Mouse (Mus musculus) megakaryocyte-erythroid progenitor cell, adult 5-6 weeks (primary cell): ENCODE measurements around the gene Cuedc1. TPM values are rescaled to one million over a fixed set of nuclear protein-coding genes. Genes with fewer than 3 reads are reported as not detected.

Source experiments
- ATAC-seq: replicated peaks from 2 replicates; pipeline ENCODE4 v1.8.0; 2016; ENCODE audit warnings: mild to moderate bottlenecking, inconsistent platforms; ENCODE audit not compliant: severe bottlenecking, poor library complexity, low FRiP score, low TSS enrichment
- total RNA-seq, 2 experiments: library from RNA; stranded (forward) in 1 of 2; stranded (reverse) in 1 of 2; fragments of 200-1000, 215-1000 nt in 1 of 2; fragments of >200 nt in 1 of 2; fragmentation: Nextera tagmentation in 1 of 2; gene quantifications; 2 replicates each; pipeline ENCODE4 v1.2.3; 2014 to 2017

The Cuedc1 gene
- total RNA-seq, 2 experiments from 2014 or later, result 0.19 to 2.3 TPM

DNA sequence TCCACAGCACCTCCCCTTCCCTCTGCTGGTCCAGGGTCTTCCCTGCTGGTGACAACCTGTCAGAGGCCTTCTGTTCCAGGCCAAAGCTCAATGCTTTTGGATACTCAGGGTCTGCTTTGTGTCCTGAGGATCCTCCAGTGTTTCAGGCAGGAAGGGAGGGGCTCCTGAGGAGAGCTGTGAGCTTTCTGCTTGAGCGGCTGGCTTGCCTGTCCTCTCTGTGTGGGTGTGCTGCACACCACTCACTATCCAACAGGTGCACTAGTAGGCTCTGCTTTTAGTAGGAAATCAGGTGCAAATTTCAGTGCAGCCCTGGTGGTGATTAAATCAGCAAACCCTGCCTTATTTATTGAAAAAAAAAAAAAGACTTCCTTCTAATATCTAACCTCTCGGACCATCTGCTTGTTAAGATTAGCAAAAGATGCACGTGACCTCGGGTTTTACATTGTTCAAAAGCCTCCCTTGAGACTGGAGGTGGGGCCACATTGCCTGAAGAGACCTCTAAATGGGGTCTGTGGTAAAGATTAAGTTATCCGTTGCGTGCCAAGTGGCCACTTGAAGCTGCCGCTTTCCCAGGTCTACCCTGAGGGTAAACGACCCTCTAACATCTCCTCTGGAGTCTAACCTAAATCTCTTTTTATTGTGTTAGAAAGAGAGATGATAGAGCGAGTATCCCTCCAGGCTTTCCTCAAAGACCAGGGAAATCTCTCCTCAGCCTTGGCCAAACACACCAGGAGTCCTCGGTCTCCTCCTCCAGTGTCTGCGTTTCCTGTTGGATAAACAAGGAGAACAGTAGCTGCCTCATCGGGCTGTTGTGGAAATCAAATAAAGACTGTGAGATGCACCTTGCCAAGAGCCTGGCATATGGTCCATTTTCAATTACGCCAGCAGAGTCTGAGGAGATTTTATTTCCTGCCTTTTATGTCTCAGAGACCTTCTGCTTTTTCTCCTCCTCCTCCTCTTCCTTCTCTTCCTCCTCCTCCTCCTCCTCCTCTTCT is 42.5 kb downstream of the Cuedc1 start:
- peak; percentile 61 for ATAC-seq

GRCm38 (mm10) chr11:88142362-88142761 is 44.5 kb downstream of the Cuedc1 start:
- no peak for ATAC-seq

DNA sequence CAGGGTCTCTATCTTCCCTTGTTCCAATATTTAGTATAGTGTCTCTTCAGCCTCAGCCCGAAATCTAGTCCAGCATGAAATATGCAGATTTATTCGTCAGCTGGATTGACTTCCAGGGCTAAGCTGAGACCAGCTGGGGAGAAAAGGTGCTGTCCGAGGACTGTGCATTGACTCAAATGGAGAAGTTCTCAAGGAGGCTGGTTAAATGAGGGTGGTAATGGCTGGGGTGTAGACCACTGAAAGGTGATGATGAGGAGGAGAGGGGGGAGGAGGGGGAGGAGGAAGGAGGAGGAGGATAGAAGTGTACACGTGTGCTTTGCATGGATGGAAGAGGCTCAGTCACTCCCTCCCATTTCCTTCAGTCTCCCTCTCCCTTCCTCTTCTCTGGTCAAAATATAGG is 46.2 kb downstream of the Cuedc1 start:
- no peak for ATAC-seq

DNA sequence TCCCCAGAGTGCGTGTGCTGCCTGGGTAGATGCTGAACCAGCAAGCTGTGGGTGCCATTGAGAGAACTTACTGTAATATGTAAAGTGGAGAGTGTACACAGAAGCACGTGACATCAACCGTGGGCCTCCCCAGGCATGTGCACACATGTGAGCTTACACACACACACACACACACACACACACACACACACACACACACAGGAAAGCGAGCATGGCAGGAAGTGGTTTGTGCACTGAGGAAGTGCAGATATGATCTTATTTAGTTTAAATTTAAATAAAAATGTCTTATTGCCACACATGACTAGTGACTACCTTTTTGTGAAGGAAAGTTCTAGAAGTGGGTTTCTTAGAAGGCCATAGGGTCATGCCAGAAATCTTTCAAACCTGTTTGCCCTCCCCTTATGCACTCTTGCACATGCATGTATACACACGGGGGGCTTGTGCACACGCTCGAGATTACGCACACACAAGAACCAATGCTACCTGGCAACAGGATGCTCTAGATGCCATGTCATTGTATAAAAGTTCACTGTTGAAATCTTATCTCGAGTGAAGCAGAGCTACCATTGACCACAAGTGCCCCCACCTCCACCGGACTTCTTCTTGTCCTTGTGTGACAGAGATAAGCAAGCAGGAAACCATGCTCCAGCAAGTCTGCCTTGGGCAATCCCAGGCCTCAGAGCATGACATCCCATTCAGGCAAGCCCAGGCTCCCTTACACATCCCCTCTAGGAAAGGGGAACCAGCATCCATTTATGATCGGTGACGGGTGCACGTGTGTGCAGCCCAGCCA is 47.6 kb downstream of the Cuedc1 start:
- ATAC-seq, result peak; percentile 43

DNA sequence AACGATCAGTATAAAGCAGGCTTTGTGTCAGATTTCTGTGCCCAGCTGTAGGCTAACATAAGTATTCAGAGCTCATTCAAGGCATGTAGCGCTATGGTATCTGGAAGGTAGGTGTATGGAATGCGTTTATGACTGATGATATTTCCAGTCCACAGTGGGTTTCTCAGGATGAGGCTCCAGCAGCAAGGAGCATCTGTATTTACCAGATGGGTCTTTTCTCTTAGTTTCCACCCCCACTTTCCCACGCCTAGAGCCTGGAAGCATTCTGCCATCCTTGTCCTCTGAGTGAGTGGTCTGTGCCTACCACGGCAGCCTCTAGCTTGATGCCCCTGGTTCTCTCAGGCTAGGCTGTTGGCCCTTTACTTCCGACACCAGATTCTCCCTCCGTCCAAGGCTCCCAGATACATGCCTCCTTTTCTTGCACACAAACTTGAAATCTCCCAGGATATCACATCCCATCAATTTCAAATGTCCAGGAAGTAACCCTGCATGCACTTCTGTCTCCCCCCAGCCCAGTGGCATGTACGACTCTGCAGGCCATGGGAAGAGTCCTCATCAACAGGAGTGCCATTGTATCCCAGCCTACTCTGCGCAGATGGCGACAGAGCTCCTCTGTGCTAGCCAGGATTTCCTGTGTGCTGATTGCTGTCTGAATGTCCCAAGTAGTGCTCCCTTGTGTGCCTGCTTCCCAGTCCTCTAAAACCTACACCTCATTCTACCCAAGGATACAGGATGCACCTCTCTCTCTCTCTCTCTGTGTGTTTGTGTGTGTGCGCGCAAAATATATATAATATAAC is 48.6 kb downstream of the Cuedc1 start:
- ATAC-seq, result no peak

GRCm38 (mm10) chr11:88147388-88147787 is 49.5 kb downstream of the Cuedc1 start:
- peak; percentile 50; the same call in 1 of the 2 replicates for ATAC-seq

- ATAC-seq, result peak; percentile 58
These were observed 50.3 kb downstream of the Cuedc1 start for GRCm38 (mm10) chr11:88148015-88148637.

GRCm38 (mm10) chr11:88148638-88149279 is 50.9 kb downstream of the Cuedc1 start:
- ATAC-seq, result no peak

- ATAC-seq, result no peak
These were observed 53.7 kb downstream of the Cuedc1 start for GRCm38 (mm10) chr11:88151379-88152155.

DNA sequence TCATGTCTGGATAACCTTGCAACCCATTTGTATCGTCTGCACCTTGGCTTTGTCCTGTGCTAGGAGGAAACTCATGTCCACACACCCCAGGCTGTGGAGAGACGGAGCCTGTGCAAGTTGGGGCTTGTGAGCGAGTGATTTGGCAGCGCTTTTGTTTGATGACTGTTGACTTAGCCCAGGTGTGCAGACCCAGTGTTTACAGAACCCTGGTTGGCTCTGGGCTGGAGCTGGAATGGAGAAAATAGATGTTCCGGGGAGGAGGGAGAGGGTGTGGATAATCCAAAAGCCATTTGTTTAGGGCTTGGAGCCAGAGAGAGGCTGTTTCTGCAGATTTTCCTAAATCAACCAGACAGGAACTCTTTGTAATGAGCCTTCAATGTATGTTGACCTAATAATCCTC is 56.0 kb downstream of the Cuedc1 start:
- ATAC-seq, result no peak

GRCm38 (mm10) chr11:88154500-88154899 is 56.6 kb downstream of the Cuedc1 start:
- no peak for ATAC-seq

GRCm38 (mm10) chr11:88155451-88155850 is 57.6 kb downstream of the Cuedc1 start:
- ATAC-seq, result no peak

DNA sequence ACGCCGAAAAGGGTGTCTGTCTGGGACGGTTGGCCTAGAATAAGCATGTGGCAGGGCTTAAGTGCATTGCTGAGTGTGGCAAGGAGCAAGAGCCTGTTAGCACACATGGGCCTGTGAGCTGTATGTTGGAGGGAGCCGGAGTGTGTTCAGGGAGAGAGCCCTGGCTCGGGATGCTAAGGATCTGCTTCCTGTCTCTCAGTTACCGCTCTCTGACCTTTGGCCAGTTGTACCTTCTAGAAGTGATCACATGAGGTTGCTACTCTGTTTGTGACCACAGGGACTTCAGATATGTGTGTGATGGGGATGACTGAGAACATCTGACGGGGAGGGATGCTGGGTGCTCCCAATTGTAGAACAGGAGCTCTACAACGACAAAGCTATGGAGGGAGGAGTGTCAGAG is 58.1 kb downstream of the Cuedc1 start:
- ATAC-seq, result no peak

DNA sequence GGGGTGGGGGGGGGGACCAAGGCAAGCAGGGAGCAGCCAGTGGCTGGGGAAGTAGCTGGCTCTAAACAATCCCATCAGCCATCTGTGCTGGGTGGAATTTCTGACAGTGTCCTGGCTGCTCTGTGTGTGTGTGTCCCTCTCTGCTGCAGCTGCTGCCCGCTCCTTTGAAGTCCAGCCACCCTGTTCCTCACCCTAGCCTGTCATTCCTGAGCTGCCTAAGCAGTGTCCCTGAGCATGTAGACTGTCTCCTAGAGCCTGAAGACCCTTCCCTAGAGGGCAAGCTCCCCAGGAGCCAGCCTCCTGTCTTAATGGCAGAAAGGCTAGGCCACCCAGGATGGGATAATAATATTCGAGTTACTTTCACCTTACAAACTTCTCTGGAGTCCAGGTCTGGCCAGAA is 58.5 kb downstream of the Cuedc1 start:
- no peak for ATAC-seq

DNA sequence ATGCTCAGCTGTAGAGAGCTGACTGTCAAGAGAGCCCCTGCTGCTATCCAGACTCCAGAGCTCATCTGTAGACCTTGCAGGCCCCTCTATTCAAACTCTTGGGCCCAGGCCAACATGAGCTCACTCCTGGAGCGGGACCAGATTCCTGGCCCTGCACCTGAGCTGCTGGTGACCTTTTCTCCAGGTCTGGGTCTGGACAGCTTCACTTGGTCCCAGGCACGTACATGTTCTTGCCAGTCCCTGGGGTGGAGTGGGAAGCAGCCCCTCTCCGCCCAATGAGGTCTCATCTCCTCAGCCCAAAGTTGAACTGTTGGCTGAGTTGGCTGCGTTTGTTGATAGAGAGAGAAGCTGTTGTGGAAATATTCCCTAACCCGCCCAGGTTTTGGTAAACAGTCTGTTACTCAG is 61.0 kb downstream of the Cuedc1 start:
- no peak for ATAC-seq

DNA sequence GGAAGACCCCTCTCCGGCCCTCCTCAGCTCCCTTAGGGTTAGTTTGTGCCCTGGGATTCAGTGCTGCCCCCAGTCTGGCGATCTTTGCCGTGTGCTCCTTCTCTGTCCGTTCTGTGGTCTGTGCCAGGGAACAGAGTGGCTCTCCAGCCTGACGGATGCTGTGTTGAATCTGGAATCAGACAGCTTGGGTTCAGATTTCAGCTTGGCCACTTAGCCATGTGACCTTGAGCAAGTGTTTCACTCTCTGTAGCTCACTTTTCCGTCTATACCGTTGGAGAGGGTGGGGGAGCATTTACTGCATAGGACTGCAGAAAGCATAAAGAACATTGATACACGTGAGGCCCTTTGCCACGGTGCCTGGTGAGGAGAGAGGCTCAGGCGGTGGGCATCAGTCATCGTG is 61.5 kb downstream of the Cuedc1 start:
- ATAC-seq, result no peak

GRCm38 (mm10) chr11:88160316-88160715 is 62.5 kb downstream of the Cuedc1 start:
- ATAC-seq, result no peak

DNA sequence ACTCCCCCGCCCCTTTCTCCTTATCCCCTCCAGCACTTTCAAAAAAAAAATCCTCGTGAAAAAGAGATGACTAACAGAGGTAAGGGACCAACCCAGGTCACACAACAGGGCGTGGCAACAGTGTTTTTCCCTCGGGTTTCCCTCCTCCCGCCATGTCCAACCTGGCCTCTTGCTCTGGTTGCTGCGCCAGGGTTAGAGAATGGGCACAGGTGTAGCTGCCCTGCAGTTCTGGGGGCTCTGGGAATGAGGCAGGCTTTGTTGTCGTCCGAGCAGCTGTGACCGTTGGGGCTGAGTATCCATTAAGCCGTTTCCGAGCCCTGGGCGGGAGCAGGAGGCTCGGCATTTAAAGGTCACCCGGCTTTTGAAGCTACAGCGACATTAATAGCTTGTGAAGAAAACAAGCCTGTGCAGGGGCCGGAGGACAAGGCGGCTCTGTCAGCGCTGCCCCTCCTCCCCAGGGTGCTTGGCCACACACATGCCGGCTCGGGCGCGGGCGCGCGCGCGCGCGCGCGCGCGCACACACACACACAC is 63.3 kb downstream of the Cuedc1 start:
- ATAC-seq, result no peak
